Mouse (Mus musculus) small intestine, adult 2 months (tissue): Measurements from ENCODE around the gene Msi1.

Experiments
- CTCF ChIP-seq: fragments of 200-500 bp; IDR thresholded peaks from 2 replicates; pipeline ENCODE4 v1.5.1; 2012; ENCODE audit warnings: low read depth, mild to moderate bottlenecking, control low read depth, inconsistent platforms, low read length, moderate library complexity, mixed read lengths; ENCODE audit not compliant: insufficient replicate concordance, insufficient read length; ENCODE audit errors: extremely low read depth
- POLR2A ChIP-seq: fragments of 200-500 bp; IDR thresholded peaks from 2 replicates; pipeline ENCODE4 v1.6.1; 2012; ENCODE audit warnings: low read depth, mild to moderate bottlenecking, control low read depth, inconsistent platforms, low read length, moderate library complexity

GRCm38 (mm10) chr5:115447108-115447507, 17.7 kb downstream of the Msi1 start:
- TF ChIP-seq CTCF = no peak
- no peak for TF ChIP-seq POLR2A
